Mouse (Mus musculus) left cerebral cortex, postnatal 4 days (tissue): Measurements from ENCODE around the gene Gm826. TPM values are rescaled to one million over a fixed set of nuclear protein-coding genes. Genes with fewer than 3 reads are reported as not detected.

Experiments used
- DNase-seq: peaks from one replicate; pipeline ENCODE4 v3.0.0-alpha.2; 2022
- intact Hi-C: fragments of 180-260 bp; cut with DNase I; formaldehyde crosslinking; loops from one replicate; pipeline ENCODE4 v1.15.1; 2025
- total RNA-seq, 2 experiments: library from RNA; stranded (reverse); gene quantifications; 2 replicates each; pipeline ENCODE4 v1.2.3; 2021

Gm826 gene
- total RNA-seq, 2 experiments from 2014 or later = 0.50 TPM; not detected in 1

DNA sequence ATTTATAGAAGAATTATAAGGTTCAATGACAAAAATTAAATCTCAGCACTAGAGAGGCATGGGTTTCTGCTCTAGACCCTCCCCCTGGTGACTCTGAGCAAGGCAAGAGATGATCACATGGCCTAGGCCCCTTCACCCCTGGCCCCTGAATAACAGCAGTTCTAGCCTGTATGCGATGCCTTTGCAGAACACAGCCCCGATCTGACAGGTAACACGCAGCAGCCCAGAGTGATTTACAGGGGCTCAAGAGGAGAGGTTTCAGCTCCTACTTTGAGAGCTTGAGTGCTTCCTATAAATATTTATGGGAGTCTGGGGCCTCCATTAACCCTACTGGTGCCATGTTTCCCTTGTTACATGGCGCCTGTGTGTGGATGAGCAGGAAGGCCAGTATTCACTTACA lies 23.5 kb upstream of the Gm826 start:
- DNase-seq = no peak
- intact Hi-C loops = no loop called here

DNA sequence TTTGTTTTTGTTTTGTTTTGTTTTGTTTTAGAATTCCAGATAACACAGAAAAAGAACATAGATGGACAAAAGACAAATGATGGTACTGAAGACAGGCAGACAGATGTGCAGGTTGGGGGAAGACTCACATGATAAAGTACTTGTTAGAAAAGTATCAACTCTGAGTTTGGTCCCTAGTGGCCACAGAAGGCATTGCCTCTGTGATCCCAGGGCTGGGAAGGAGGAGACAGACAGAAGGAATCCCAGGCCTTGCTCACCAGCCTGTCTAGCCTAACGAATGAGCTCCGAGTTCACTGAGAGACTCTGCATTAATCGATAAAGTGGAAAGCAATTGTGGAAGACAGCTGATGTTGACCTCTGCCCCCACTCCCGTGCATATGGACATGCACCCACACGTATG lies 22.2 kb upstream of the Gm826 start:
- intact Hi-C loops = no loop called here
- no peak for DNase-seq

DNA sequence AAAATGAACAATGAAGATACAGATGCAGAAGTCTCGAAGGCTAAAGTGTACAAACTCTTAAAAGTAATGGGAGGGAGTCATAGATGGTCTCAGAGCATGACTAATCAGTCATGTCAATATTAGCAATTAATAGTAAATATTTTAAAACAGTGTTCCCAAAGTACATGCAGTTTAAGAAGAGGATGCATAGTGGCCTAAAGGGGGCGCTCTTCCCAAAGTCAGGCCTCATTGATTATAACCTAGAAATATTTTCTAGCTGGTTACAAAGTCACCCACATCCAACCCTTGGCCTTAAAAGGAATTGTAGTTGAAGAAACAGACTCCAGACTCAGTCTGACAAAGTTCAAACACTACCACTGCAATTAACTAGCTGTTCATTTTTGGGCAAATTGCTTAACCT lies 20.4 kb upstream of the Gm826 start:
- no peak for DNase-seq
- intact Hi-C loops = no loop called here

DNA sequence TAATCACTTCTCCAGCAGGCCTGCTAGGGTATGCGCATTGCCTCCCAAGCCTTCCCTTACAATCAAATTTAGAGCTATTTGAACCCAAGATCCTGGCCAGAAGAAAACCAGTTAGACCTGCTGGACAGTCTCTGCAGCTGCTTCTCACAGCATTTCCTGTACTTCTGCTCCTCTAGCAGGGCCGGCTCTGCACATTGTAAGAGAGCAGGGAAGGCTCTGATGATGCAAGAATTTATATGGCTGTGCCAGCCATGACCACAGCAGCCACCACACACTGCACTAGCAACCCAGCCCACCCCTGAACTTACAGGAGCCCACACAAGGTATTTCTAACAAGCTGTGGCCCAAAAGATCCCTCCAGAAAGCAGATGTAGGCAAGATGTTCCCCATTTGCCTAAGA lies 19.6 kb upstream of the Gm826 start:
- intact Hi-C loops = no loop called here
- DNase-seq = no peak

DNA sequence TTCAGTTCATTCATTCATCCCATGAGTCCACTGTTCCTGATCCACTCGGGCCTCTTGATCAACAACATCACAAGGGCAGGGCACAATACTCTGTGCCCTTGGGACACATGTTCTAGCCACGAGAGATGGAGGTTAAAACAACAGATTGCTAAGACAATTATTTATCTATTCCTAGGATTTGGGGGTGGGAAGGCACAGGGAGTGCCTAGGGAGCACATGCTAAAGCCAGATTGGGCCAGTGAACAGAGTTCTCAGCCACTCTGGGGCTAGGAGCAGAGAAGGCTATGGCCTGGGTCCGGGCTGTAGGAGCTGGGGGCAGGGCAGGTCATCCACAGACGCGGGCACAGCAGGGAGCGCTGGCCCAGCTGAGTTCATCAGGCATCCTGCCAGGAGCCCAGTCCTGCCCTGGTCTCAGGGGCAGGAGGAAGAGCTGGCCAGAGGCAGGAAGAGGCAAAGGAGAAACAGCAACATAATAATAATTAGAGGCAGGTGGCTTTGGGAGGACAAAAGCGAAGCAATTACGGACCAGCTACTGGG lies 17.1 kb upstream of the Gm826 start:
- DNase-seq = peak; percentile 44
- intact Hi-C loops = no loop called here

DNA sequence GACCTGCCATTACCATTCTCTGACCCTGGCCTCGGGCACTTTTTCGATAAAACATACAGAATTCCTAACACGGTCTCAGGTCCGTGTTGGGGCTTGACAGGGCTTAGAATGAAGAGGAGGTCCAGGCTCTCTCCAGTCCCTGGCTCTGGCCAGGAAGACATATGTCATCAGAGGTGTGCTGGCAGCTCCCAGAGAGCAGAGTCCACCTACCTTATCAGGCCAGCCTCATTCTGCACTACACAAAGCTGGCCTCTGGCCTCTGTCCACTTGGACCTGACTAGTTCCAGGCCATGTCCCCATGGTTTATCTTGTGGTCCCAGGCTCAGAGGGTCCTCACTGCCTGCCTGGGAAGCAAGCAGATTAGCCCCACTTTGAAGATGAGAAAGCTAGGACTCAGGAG lies 15.6 kb upstream of the Gm826 start:
- intact Hi-C loops = no loop called here
- DNase-seq = no peak

DNA sequence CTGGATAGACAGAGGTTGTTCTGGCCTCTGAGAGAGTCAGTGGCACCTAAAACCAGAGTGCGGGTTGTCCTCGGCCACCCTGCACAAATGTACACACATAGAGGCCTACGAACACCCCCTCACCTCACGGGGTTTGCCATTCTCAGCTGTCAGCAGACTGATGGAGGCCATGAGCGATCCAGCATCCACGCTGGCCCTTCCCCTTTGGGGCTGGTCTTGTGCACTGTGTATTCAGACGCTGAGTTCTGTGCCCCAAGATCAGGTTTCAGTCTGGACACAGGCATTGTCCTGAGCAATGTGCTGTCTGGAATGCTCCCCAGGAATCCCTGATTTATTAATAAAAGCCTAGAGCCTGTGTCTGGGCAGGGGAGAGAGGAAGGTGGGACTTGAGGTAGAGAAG lies 14.8 kb upstream of the Gm826 start:
- DNase-seq = no peak
- intact Hi-C loops = no loop called here

DNA sequence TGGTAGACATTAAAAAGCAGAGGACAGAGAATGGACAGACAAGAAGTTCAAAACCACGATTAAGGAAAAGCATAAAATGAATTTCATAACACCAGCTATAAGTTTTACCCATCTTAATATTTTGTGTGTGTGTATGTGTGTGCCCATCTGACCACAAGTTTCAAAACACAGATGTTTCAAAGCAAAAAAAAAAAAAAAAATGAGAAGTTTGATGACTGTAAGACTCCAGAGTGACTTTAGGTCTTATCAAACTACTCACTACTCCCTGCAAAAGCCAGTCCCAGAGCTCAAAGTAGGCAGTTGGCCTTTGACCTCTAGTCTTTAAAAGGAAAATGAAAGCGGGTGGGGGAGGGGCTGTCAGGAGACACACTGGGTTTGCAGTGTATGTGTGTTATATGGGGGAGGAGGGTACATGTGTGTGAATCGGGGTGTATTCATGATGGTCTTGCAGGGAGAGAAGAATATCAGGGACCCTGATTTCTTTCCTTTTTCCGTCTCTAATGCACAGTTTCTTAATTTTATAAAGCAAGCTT lies 14.2 kb upstream of the Gm826 start:
- DNase-seq = no peak
- intact Hi-C loops = no loop called here

DNA sequence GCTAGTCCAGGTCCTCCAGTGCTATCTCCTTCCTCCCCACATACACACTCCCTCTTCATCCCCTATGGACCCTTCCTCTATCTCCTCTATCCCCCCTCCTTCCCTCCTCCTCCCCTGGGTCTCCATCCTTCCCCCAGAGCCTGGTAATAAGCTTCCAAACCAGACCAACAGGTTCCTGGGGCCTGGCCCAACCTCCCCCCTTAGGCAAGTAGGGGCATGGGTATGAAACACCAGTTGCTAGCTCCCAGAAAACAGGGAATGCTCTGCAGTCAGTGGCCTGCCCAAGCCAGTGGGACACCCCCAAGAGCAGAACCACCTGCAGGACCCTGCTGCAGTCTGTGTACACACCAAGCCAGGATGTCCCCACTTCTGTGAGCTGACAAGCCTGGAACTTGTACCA lies 11.7 kb upstream of the Gm826 start:
- no peak for DNase-seq
- intact Hi-C loops = no loop called here

DNA sequence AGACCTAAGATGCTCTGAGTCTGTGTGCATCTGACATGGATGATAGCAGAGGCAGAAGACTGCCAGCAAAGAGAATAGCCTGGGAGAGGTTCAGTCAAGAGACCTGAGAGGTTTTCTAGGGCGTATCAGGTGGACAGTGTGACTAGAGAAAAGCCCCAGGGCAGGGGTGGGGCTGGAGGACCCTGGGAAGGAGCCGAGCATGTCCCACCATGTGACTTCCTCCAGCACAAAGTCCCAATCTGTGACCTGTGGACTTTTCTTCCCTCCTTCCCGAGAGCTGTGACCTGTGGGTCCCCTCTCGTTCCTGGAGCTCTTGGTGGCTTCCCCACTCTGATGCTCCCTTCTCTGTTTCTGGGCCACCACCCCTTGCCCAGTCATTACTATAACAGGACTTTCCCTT lies 6.2 kb upstream of the Gm826 start:
- no peak for DNase-seq
- intact Hi-C loops = no loop called here

DNA sequence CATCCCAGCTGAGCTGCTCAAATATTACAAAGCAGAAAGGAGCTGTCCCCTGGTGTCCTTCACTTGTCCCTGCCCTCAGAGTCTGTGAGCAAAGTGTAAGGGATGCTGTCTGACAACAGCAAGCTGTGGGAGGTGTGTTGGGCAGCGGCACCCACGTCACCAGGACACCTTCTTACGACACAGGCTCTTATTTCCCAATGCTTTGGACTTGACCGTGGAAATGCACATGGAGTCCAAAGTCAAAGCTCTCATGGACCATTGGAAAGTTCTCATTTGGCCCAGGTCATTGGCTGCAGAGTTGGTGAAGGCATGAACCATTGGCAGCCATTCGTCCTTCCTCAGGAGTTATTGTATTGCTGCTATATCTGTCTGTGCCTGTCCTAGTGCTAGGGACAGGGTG lies 5.6 kb upstream of the Gm826 start:
- intact Hi-C loops = no loop called here
- DNase-seq = no peak

DNA sequence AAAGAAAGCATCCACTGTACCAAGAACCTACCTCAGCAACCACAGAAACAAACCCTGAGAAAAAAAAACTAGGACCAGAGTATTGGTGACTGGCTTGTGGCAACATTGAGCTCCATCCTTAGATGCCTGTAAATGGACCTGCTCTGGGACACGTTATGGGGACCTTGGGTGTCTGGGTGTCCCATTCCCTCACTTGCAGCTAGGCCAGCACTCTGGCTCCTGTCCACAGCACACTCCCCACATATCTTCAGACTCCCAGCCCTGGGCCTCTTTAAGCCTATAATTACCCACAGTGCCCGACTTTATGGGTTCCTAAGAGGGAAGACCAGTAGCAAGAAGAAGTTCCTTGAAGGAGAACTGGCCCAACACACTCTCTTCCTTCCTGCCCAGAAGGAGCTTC lies 2.1 kb upstream of the Gm826 start:
- no peak for DNase-seq
- intact Hi-C loops = no loop called here

DNA sequence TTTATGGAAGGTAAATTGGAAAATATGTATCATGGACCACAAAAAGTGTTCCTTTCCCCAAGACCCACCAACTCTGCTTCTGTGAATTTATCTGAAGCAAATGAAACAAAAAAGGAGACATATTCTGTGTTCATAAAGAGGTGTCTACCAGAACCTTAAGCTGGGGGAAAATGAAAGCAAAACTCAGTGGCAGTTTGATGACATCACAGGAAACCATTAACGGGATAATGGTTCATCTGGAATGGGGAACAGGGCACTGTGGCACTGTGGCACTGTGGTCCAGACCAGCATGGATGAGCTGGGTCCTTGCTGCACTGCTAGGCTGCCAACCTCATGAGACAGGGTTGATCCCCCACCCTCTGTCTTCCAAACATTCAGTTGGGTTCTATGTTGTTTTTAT lies 1.1 kb upstream of the Gm826 start:
- intact Hi-C loops = no loop called here

DNA sequence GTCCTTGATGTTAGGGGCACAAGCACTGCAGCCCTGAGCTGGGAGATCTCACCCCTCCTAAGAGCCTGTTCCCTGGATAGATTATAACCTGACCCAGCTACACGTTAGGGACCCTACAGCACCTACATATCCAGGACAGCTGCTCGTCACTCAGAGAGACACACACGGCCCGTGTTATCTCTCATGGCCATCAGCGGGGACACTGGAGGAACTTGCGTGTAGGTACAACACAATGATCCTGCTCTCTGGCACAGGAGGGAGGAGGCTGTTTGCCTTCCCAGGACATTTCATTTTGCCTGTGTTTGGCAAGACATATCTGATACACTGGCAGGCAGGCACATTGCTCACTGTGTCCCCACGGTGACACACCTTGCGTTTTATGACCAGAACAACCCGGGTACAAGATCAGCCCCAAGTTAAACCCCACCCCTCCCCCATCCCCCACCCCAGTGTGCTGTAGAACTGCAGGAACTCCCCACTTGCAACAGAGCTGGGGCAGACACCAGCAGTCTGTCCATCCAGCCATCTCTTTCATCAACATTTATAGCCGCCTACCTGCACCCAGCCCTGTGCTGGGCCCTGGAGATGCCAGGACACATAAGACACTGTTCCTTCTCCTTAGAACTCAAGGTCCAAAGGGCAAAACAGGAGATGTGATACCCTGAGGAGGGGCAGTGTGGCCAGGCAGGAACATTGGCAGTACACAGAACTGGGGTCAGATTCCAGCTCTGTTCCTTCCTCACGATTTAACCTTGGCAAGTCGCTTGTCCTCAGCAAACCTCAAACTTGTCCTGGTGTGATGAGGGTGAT lies 1.2 kb downstream of the Gm826 start:
- DNase-seq = no peak
- intact Hi-C loops = no loop called here

More for the DNA sequence above, 1.1 kb upstream of the Gm826 start:
- DNase-seq = no peak

DNA sequence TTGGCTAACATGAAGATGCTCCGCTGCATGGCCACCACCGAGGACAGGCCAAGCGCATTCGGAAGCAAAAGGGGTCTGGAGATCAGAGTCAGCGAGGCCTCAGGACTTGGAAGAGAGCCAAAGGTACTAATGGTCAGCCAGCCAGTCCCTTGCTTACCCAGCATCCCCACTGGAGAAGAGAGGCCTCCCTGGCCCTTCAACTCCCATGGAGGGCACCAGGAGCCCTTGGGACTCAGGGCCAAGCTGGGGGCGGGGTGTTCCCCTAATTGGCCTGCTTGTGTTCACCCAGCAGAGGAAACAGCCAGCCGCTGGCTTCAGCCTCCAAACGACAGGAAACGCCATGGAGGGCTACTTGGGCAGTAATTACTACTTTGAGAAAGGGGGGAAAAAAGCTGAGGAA lies 5.1 kb downstream of the Gm826 start:
- DNase-seq = peak; percentile 25
- intact Hi-C loops = no loop called here

DNA sequence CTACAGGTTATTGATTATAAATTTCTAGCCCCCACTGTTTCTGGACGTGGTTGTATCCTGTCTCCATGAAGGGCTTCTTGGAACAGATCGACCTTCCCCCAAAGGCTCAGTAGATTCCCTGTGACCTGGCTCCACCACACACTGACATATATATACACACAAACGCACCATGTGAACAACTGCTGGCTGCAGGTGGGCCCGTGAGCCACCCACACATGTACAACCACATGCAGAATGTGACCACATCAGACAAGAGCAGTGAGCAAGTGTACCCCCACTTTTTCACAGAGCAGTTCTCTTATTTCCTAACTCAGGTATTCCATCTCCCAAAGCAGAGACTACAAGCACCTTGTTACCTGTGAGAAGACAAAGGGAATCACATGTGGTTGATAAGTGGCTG lies 6.2 kb downstream of the Gm826 start:
- no peak for DNase-seq
- intact Hi-C loops = no loop called here

DNA sequence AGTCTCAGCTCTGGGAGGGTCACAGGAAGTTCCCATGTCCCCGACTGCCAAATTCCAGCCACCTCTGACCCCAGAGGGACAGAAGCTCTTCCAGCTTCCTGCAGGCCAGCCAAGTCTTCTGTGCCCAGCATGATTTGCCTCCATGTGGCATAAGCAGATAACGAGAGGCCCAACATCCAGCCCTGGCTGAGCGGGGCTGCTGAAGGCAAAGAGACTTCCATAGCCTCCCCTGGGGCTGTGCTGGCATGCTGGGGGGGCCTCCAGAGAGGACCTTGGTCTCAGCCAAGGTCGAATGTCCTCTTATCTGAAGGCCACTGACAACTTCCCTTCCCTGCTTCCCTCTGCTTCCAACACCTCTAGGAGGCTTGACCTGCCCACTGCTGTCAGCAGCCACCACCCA lies 6.8 kb downstream of the Gm826 start:
- DNase-seq = no peak
- intact Hi-C loops = no loop called here

DNA sequence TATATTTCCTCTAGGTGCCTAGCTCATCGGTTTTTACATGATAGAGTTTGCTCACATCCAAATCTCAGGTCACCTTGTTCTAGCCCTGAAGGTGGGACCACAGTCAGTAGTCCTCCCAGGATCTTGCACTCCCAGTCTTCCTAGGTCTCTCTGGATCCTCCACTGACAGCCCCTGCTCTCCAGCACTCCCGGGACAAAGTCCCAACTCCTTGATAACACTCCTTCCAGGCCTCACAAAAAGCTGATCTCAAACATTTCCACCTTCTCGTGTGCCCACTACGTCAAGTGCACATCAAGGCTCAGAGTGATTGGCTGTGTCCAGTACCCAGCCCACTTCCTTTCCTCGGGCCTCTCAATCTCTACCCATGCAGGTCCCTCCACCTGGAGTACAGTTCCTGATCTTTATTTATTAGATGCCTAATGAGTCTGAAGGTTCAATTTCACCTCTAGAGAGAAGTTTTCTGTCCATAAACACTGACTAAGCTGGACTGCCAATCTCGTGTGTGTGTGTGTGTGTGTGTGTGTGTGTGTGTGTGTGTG lies 8.8 kb downstream of the Gm826 start:
- intact Hi-C loops = no loop called here

DNA sequence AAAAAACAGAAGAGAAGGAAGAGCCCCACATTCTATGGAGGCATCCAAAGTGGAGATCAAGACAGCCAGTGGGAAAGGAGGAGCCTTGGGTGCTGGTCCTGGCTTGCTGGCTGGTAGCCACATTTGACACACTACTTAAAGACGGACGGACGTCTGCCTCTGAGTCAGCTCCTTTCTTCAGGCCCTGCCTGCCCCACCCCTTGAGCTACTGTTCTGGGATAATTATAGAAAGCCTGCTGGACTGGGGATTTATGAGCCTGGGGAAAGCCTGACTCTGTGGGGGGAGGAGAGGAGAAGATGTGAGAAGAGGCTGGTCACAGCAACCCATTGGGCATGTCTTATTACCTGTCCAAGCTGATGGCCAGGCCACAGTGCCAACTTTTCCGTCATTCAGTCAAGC lies 12.1 kb downstream of the Gm826 start:
- no peak for DNase-seq
- intact Hi-C loops = no loop called here

More for the DNA sequence above, 8.8 kb downstream of the Gm826 start:
- DNase-seq = no peak

DNA sequence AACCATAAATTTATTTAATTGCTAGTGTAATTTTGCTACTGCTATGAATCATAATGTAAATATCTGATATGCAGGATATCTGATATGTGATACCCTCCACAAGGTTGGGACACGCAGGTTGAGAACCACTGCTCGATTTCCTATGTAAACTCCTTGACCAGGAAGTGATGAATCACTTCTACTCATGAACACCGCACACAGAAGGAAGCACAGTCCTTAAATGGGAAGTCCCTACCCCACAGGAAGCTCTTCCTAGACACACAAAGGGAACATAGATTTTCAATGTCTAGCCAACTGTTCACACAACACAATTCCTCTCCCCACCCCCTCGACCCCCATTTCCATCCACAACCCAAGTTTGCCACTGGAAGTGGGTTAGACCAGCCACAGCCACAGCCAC lies 15.7 kb downstream of the Gm826 start:
- no peak for DNase-seq
- intact Hi-C loops = no loop called here

DNA sequence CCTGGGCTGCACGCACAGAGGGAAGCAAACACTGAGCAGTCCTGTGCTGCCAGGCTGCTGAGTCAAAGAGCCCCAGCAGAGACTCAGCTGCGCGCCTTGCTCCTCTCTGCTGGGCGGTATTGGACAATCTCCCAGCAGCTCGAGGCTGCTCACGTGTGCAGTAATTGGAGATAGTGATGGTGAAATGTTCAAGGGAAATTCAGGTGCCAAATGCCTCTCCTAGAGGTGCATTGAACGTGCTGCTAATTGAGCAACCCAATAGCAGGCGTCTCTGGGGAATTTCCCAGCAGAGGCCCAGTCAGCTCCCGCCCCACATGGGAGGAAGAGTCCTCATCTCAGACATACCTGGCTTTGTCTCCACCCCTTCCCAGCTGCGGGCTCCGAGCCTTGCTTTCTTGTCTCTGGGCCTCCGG lies 20.4 kb downstream of the Gm826 start:
- intact Hi-C loops = no loop called here
- DNase-seq = no peak

DNA sequence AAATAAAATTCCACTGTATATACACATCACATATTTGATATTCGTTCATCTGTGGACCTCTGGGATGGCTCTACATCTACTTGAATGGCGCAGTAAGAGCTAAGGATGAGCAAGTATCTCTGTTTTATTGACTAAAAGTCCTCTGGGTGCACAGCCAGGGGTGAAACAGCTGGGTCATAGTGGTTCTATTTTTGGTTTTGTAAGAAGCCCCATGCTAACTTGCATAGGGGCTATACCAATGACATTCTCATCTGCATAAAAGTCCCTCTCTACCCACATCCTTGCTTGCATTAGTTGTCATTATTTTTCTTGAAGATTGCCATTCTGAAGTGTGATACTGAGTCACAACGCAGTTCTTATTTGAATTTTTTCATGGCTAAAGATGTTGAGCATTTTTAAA lies 28.9 kb downstream of the Gm826 start:
- no peak for DNase-seq
- intact Hi-C loops = no loop called here
